Mouse (Mus musculus) heart, adult 8-10 months (tissue): ENCODE results near the gene Tap1. TPM values are rescaled to one million over a fixed set of nuclear protein-coding genes. Genes with fewer than 3 reads are reported as not detected.
"Not testable (repeated sequence)": the region's sequence is repeated elsewhere in the genome, so short reads cannot be mapped to it uniquely, and the experiment has no call there.

Experiments
- DNase-seq: peaks from one replicate; pipeline ENCODE4 v3.0.0; 2022; ENCODE audit warnings: low spot score
- total RNA-seq, 4 experiments: library from RNA; stranded (reverse); gene quantifications; 2 replicates each; pipeline ENCODE4 v1.2.4; 2022

The Tap1 gene
- total RNA-seq, 4 experiments from 2014 or later: 4.4 to 5.6 (median 4.7) TPM

DNA sequence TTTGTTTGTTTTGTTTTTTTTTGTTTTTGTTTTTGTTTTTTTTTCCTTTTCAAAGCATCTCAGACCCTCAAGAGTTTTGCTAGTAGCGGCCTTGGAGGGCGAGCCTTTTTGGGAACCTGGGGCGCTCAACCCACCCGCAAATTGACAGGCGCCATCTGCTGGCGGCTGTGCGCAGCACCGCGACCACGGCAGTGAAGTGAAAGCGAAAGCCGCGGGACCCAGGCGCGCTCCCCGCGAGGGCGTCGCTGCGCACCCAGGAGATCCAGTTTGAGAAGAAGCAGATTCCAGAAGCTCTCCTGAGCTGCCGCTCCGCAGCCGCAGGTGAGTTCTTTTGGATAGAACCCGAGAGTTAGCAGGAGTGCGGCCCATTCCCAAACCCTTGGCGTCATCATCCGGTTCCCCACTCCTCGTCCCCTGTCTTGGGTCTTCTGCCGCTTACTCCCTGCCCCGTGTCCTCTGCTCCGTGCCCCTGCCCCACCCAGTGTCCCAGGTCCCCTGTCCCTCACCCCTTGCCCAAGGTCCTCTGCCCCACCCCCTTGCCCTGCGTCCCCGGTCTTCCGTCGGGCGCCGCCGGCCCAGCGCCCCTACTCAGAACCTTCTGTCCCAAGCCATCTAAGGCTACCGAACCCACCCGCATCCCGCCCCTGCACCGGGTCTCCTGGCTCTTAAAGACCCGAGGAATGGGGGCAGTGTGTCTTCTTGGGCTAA is 17.1 kb downstream of the Tap1 start:
- peak; percentile 93 for DNase-seq

DNA sequence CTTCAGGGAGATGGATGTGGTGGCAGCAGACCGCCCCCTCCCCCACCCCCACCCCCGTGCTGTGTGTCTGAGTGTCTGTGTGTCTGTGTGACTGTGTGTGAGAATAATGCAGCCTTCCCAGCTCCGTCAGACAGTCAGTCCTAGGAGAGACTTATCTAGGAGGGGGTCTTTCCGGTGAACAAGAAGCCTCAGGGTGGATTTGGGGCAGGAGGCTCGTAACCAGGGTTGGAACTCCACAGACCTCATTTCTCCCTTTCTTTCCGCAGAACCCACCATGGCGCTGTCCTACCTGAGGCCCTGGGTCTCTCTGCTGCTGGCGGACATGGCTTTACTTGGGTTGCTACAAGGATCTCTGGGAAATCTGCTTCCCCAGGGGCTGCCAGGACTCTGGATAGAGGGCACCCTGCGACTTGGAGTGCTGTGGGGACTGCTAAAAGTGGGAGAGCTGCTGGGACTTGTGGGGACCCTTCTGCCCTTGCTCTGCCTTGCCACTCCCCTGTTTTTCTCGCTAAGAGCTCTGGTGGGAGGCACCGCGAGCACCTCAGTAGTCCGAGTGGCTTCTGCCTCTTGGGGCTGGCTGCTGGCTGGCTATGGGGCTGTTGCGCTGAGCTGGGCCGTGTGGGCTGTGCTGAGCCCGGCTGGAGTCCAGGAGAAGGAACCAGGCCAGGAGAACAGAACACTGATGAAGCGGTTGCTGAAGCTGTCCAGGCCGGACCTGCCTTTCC is 17.8 kb downstream of the Tap1 start:
- peak; percentile 60 for DNase-seq

DNA sequence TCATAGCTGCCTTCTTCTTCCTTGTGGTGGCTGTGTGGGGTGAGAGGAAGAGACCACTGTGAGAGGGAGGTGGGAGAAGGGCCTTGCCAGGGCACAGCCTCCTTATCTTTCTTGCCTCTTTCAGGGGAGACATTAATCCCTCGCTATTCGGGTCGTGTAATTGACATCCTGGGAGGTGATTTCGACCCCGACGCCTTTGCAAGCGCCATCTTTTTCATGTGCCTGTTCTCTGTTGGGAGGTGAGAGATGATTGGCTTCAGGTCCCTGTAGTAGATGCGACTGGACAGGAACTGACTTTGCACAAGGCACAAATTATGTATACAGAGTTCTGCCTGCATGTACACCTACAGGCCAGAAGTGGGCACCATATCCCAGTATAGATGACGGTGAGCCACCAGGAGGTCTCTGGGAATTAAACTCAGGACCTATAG is 18.4 kb downstream of the Tap1 start:
- peak; percentile 44 for DNase-seq

DNA sequence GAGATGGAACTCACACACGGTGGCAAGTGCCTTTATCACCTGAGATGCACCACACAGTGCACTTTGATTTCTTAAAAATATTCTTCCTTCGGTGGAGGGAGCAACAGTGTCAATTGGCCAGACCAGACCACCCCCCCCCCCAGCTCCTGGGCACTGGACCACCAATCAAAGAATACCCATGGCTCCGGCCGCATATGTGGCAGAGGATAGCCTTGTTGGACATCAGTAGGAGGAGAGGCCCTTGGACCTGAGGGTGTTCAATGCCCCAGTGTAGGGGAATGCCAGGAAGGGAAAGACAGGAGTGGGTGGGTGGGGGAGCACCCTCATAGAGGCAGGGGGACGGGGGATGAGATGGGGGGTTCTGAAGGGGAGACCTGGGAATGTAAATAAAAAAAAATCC is 19.4 kb downstream of the Tap1 start:
- DNase-seq: no peak

DNA sequence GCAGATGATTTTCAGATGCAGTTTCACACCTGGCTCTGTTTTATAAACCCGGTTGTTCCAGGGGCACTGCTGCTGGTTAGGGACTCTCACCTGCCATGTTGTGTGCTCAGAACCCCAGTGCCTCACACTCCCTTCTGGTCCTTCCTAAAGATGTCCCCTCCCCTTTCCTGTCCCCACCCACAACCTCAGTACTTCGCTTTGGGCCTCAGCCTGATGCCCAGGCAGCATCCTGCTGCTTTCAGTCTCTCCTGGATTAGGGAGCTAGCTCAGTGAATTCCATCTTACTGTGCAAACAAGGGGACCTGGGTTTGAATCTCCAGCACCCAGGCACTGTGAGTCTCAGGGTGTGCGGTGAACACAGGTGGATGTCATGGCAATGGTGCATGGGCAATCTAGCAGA is 20.1 kb downstream of the Tap1 start:
- no peak for DNase-seq

DNA sequence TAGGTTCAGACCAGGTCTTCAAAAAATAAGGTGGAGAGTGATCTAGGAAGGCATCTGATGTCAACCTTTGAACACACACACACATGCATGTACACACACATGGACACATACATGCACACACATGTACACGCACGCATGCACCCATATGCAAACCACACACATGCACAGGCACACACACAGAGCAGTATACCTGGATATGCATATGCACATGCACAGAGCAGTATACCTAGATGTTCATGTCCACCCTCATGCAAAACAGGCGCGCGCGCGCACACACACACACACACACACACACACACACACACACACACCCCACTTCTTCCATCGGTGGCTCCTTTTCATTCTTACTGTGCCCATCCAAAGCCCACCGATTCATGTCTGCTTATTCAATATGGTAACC is 20.5 kb downstream of the Tap1 start:
- no peak for DNase-seq

DNA sequence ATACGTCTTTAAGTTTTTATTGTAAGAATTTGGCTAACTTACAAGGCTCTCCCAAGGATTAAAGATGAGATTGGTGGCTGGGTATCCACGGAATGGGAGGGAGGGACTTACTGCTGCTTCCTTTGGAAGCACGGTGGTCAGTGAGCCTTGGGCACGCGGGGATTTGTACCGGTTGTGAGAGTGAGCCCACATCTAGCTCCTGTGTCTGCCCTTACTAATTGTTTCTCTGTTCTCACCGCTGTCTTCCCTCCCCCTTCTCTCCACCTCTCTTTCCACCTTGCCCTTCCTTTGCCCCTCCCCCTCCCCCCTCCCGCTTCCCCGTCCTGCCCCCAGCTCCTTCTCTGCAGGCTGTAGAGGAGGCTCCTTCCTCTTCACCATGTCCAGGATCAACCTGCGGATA is 21.1 kb downstream of the Tap1 start:
- no peak for DNase-seq

DNA sequence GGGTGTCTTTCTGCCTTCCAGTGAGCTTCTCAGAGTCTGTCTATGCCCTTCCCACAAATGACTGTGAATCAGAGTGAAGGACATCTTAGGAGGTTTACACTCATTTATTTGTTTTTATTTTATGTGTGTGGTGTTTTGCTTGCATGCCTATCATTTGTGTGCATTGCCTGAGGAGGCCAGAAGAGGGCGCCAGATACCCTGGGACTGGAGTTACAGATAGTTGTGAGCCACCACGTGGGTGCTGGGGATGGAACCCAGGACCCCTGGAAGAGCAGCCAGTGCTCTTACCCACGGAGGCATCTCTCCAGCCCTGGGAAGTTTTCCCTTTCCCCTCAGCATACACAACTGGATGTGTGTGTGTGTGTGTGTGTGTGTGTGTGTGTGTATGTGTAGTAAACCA is 22.3 kb downstream of the Tap1 start:
- no peak for DNase-seq

DNA sequence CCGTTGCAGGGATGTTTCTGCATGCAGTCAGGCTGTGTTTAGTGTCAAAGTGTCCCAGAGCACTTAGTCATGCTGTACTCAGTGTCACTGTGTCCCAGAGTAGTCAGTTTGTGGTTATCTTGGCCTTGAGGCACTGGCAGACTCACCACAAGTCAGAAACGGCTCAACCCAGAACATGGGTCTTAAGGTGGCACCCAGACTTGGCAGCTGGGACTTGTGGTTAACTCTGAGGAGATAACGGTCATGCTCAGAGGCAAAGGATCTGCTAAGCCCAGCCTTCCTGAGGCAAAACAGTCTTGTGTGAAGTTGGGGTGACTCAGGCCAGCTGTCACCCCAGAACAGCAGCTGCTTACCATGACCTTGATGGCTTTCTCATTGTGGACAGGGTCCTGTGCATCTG is 23.2 kb downstream of the Tap1 start:
- no peak for DNase-seq

DNA sequence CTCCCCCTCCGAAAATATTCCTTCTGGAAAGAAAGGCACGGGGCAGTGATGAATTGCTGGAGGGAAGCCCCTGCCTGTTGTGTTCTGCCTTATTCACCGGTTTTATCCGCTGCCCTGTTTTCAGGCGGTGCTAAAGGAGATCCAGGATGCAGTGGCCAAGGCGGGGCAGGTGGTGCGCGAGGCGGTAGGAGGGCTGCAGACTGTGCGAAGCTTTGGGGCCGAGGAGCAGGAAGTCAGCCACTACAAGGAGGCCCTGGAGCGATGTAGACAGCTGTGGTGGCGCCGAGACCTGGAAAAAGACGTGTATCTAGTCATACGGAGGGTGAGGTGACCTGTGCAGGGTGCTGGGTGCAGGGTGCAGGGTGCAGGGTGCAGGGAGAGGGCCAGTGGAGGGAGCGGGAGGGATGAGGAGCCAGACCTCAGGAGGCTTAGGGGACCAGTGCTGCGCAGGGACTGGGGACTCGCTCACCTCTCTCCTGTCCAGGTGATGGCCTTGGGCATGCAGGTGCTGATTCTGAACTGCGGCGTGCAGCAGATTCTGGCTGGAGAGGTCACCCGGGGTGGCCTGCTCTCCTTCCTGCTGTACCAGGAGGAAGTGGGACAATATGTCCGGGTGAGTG is 24.5 kb downstream of the Tap1 start:
- no peak for DNase-seq

DNA sequence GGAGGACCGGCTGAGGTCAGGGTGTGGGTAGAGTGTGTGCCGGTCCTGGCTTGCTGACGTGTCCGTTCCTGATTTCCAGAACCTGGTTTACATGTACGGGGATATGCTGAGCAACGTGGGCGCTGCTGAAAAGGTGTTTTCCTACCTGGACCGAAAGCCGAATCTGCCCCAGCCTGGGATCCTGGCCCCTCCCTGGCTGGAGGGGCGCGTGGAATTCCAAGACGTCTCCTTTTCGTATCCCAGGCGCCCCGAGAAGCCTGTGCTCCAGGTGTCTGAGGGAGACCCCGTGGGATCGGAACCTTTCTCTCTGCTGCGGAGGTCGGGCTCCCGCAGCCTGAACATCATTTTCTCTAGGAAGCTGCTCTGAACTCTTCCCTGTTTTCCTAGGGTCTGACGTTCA is 26.6 kb downstream of the Tap1 start:
- DNase-seq: no peak

DNA sequence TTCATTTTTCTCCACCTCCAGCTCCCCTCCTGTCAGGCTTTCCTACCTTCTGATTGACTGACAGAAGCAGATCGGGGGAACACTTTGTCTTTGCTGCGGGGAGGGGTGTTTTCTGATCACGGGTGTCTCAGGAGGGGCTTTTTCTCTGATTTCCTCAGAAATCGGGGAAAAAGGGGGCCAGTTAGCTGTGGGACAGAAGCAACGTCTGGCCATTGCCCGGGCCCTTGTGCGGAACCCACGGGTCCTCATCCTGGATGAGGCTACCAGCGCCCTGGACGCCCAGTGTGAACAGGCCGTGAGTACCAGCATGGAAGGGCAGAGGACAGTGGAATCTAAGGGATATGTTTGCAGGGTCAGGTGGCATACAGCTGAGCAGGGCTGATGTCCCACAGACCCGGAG is 27.8 kb downstream of the Tap1 start:
- no peak for DNase-seq

DNA sequence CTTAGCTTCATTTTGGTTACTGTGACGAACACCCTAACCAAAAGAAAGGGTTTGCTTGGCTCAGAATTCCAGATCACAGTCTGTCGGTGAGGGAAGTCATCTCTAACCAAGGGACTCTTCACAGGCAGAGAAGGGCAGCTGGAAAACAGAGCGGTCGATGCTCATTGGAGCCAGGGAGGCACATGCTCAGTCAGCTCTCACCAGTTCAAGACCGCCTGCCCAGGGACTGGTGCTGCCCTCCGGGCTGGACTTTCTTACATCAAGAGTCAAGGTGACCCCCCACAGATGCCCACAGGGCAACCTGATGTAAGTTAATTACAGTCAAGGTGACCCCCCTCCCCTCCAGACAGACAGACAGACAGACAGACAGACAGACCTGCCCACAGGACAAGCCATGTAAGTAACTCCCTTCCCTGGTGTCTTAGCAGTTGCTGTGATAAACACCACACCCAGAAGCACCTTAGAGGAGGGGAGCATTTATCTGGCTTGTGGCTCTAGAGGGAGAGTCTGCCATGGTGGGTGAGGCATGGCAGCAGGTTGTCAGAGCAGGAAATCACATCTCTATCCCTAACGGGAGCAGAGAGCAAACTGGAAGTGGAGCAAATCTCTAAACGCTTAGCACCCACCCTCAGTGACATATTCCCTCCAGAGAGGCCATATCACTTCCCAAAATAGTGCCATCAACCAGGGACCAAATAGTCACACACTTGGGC is 30.0 kb downstream of the Tap1 start:
- no peak for DNase-seq

DNA sequence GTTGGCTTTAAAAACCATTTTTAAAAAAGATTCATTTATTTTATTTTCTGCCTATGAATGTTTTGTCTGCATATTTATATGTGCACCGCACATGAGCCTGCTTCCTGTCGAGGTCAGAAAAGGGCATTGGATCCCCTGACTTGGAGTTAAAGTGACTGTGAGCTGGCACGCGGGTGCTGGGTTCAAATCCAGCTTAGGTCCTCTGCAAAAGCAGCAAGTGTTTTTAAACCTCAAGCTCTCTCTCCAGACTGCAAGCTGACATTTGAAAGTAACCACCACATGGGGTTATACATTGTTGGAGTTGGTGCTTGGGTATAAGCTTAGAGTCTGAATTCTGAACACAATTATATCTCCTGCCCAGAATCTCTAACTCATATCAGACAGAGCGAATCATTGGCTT is 30.6 kb downstream of the Tap1 start:
- no peak for DNase-seq

DNA sequence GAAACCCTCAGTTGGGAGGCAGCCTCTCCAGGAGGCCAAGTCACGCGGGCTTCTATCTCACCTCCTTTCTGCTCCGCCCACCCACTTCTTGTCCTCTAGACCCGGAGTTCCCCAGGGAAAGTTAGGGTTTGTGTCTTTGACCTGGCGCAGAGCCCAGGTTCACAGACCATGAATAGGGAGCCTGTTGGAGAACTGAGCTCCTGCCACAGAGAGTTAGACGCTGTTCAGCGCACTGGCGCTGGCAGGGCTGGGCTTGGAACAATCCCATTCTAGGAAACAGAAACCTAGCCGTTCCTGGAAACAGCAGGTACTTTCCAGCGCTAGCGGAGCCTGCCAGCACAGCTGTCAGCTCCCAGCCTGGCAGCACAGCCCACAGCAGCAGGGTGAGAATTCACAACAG is 31.3 kb downstream of the Tap1 start:
- DNase-seq: peak; percentile 85

DNA sequence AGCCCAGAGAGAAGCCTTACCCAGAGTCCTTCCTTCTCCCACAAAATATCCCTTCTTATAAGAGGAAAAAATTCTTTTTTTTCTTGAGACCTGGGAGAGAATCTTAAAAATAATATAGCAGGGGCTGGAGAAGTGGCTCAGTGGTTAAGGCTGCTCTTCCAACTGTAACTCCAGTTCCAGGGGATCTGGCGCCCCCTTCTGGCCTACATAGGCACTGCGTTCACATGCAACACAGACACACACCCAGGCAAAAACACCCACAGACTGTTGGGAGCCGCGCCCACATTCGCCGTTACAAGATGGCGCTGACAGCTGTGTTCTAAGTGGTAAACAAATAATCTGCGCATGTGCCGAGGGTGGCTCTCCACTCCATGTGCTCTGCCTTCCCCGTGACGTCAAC is 31.7 kb downstream of the Tap1 start:
- DNase-seq: peak; percentile 50

DNA sequence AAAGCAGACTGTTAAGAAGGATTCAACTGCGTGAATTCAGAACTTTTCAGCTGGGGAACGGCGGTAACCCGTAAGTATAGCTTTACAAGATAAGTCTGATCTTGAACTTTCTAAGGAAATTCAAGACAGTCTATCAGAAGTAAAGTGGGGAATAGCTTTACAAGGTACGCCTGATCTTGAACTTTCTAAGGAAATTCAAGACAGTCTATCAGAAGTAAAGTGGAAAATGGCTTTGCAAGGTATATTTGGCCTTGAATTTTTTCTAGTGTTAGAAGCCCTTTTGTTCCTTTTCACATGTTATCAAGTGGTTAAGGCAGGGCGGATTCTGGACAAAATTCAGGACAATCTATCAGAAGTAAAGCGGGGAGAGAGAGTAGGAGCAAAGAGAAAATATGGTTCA is 32.4 kb downstream of the Tap1 start:
- peak; percentile 80 for DNase-seq

DNA sequence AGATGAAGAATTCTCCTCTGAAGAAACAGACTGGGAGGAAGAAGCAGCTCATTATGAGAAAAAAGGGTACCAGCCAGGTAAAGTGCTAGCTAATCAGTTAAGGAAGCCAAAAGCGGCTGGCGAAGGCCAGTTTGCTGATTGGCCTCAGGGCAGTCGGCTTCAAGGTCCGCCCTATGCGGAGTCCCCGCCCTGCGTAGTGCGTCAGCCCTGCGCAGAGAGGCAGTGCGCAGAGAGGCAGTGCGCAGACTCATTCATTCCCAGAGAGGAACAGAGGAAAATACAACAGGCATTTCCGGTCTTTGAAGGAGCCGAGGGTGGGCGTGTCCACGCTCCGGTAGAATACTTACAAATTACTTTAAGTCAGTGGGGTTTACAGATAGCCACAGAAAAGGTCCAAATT is 33.0 kb downstream of the Tap1 start:
- DNase-seq: not testable (repeated sequence)

DNA sequence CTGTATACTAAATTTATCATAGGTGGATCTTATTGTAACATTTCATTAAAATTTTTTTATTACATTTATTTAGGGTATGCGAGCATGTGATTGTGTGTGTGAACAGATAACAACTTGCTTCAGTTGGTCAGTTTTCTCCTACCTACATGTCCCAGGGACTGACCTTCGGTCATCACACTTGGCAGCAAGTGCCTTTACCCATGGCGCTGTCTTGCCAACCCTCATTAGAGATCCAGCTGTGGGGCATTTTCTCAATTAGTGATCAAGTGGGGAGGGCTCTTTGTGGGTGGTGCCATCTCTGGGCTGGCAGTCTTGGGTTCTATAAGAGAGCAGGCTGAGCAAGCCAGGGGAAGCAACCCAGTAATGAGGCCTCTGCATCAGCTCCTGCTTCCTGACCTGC is 37.5 kb downstream of the Tap1 start:
- no peak for DNase-seq

DNA sequence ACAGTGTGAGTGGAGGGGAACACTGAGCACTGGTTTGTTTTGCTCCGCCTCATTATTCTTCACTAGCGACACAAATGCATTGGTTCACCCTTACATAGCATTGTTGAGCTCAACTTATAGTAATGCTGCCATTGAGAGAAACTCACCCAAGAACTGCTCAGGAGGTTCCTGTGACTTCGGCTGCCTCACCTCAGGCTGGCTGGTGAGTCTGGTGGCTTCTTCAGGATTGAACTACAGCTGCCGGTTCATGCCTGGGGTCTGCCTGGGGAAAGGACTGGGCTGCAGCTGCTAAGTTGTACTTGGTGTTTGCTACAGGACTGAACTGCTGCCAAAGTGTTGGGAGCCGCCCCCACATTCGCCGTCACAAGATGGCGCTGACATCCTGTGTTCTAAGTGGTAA is 38.1 kb downstream of the Tap1 start:
- DNase-seq: no peak

DNA sequence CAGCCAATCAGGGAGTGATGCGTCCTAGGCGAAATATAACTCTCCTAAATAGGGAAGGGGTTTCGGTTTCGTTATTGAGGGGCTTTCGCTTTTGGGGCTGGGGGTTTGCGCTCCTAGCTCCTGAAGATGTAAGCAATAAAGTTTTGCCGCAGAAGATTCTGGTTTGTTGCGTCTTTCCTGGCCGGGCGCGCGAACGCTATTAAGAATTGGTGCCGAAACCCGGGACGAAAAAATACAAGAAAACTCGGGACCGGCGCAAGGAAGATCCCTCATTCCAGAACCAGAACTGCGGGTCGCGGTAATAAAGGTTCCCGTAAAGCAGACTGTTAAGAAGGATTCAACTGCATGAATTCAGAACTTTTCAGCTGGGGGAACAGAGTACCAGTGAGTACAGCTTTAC is 38.6 kb downstream of the Tap1 start:
- DNase-seq: not testable (repeated sequence)

DNA sequence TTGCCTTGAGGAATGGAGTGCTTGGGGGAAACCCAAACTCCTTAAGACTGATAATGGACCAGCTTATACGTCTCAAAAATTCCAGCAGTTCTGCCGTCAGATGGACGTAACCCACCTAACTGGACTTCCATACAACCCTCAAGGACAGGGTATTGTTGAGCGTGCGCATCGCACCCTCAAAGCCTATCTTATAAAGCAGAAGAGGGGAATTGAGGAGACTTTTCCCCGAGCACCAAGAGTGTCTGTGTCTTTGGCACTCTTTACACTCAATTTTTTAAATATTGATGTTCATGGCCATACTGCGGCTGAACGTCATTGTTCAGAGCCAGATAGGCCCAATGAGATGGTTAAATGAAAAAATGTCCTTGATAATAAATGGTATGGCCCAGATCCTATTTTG is 43.6 kb downstream of the Tap1 start:
- peak; percentile 21 for DNase-seq
